Mouse (Mus musculus) heart, adult 18-20 months (tissue): ENCODE data around the gene Nbea. TPM values are rescaled to one million over a fixed set of nuclear protein-coding genes. Genes with fewer than 3 reads are reported as not detected.

Experiments
- DNase-seq, 2 experiments: peaks; one replicate each; pipeline ENCODE4 v3.0.0; 2021 to 2022; ENCODE audit warnings: mixed read lengths in 1 of 2
- total RNA-seq, 2 experiments: library from RNA; stranded (reverse); gene quantifications; 2 replicates each; pipeline ENCODE4 v1.2.3; 2021

The Nbea gene
- total RNA-seq, 2 experiments from 2014 or later: 11.8 to 14.2 TPM

DNA sequence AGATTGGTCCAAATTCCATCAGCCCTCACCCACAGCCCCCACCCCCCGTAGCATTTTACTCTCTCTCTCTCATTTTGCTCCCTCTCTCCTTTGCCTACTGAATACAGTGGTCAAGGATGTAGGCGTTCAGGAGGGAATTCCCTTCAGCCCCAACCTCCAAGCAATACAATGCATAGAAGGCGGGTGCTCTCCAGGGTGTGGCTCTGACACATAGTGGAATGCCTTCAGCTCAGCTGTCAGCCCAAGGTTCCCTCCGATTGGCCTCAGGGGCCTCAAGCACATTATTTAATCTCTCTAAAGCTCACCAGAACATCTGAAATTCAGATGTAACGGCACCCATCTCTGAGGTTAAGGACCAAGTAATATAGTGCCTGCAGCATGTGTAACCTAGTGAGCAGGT is 590.2 kb downstream of the Nbea start:
- DNase-seq: no peak

- DNase-seq: no peak
Measured at GRCm38 (mm10) chr3:55590727-55591126, 592.8 kb downstream of the Nbea start.

DNA sequence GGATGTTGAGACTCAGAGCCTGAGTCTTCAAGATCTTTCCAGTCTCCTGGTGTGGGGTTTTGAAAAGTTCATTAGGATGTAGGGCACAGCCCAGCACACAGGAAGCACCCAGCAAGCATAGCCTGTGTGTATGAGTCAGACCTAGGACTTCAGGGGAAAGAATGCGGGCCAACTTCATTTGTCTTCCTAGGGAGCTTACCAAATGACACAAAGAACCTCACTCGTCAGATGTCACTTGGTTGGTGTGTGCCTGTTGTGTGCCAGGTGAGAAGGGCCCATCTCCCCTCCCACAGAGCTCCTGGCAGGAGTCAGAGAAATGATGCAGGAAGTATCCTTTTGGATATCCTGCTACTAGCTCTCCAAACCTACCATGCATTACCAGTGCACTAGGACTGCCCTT is 593.2 kb downstream of the Nbea start:
- DNase-seq: no peak

- no peak for DNase-seq
Measured at GRCm38 (mm10) chr3:55589402-55589944, 594.0 kb downstream of the Nbea start.

GRCm38 (mm10) chr3:55587972-55588946 is 595.2 kb downstream of the Nbea start:
- peak; percentile 34 to 61 for DNase-seq

- DNase-seq: no peak
Measured at GRCm38 (mm10) chr3:55587434-55587971, 596.0 kb downstream of the Nbea start.
